Mouse (Mus musculus) embryonic fibroblast, embryonic 13.5 days (primary cell): ENCODE measurements at regions not wholly inside any gene's neighbourhood (a gene's known extent, or its start where the extent isn't known, plus 50 kb on each side); places are given as distances from the start of the nearest gene placed in this dataset.

Experiments used
- CTCF ChIP-seq: IDR thresholded peaks from 2 replicates; pipeline ENCODE4 v1.5.1; 2011; ENCODE audit warnings: mild to moderate bottlenecking, control low read depth, low read length, moderate library complexity, borderline replicate concordance; ENCODE audit not compliant: insufficient read depth
- POLR2A ChIP-seq: IDR thresholded peaks from 2 replicates; pipeline ENCODE4 v1.6.1; 2011; ENCODE audit warnings: low read depth, mild to moderate bottlenecking, control low read depth, low read length, moderate library complexity

GRCm38 (mm10) chr4:81730386-81730785 is 287.8 kb upstream of the Mpdz start:
- TF ChIP-seq CTCF (no peak), POLR2A (no peak)
